Mouse (Mus musculus): ENCODE measurements around the gene Miga1.

- TF ChIP-seq POLR2A (IDR thresholded peaks at IDR 0.05; ENCODE audit: extremely low read depth, insufficient read depth, low read length) (no peak), CTCF (IDR thresholded peaks at IDR 0.05; ENCODE audit: low read depth, low read length) (no peak)
Observed at GRCm38 (mm10) chr3:152225906-152226305, 114.3 kb downstream of the Miga1 start.
